In the genomic region with DNA sequence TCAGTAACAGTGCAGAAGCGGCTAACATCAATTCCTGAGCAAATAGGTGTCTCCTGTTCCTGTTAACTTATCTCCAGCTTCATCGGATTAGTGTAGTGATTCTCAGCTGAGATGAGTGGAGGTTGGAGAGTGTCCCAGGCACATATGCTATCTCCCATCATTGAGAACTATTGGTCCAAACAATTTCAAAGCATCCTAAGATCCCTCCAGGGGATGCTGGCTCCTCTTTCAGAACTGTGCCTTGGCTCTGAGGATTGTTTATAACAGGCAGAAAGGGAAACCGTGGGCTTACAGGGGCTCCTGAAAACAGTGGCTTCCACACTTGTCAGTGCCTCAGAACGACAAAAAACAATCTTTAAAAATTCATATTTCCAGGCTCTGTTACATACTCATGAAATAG, we compare ENCODE assay signal across 12 mouse cellular contexts.
"Had no signal": no experiment of that assay in that cellular context is flagged by ENCODE, and none has a peak within 500 bp of the region (broad histone marks: within the 10 kb centered on the region; RNA-seq: fewer than 3 reads in every experiment).

No protein-coding gene starts in this region.

- DNase-seq: retina, postnatal 1 day; right cerebral cortex, adult 18-20 months; right cerebral cortex, postnatal 14 days; right cerebral cortex, postnatal 25 days; right cerebral cortex, postnatal 4 days; spleen, adult 18-20 months; thymus, adult 18-20 months; thymus, adult 2 months; thymus, postnatal 14 days; thymus, postnatal 25 days; thymus, postnatal 36 days; thymus, postnatal 4 days had no signal
